Mouse (Mus musculus) embryonic facial prominence, embryonic 11.5 days (tissue): ENCODE data around the gene Htt. TPM values are rescaled to one million over a fixed set of nuclear protein-coding genes. Genes with fewer than 3 reads are reported as not detected.

Source experiments
- ATAC-seq: fragments of 200-750 bp; cut with Nextera tagmentation; replicated peaks from 2 replicates; pipeline ENCODE4 v1.8.0; 2017; ENCODE audit warnings: low read depth; ENCODE audit not compliant: insufficient number of reproducible peaks, low FRiP score, low TSS enrichment
- DNase-seq: peaks from one replicate; pipeline ENCODE4 v3.0.0-alpha.2; 2015; ENCODE audit warnings: low spot score
- H3K27ac ChIP-seq: fragments of 300-500 bp; sonication (generic); replicated peaks from 2 replicates; pipeline ENCODE4 v1.5.1; 2014; ENCODE audit warnings: mild to moderate bottlenecking, low read depth, low read length, control low read depth
- H3K27me3 ChIP-seq: fragments of 300-500 bp; sonication (generic); 2 replicates; pipeline ENCODE4 v1.6.1; 2014; ENCODE audit warnings: mild to moderate bottlenecking, low read length, moderate library complexity, mixed read lengths; ENCODE audit not compliant: control insufficient read depth, insufficient read depth
- H3K36me3 ChIP-seq: fragments of 300-500 bp; sonication (generic); replicated peaks from 2 replicates; pipeline ENCODE4 v1.6.1; 2014; ENCODE audit warnings: low read depth, mild to moderate bottlenecking, low read length, moderate library complexity, mixed read lengths; ENCODE audit not compliant: control insufficient read depth, insufficient read depth
- H3K4me1 ChIP-seq: fragments of 300-500 bp; sonication (generic); 2 replicates; pipeline ENCODE4 v1.6.1; 2014; ENCODE audit warnings: low read length, mixed read lengths; ENCODE audit not compliant: control insufficient read depth, insufficient read depth
- H3K4me2 ChIP-seq: fragments of 300-500 bp; sonication (generic); 2 replicates; pipeline ENCODE4 v1.6.1; 2014; ENCODE audit warnings: low read depth, mild to moderate bottlenecking, control low read depth, low read length, moderate library complexity
- H3K4me3 ChIP-seq: fragments of 300-500 bp; sonication (generic); 2 replicates; pipeline ENCODE4 v1.5.1; 2014; ENCODE audit warnings: low read depth, low read length, control low read depth
- H3K9ac ChIP-seq: fragments of 300-500 bp; sonication (generic); replicated peaks from 2 replicates; pipeline ENCODE4 v1.6.1; 2014; ENCODE audit warnings: mild to moderate bottlenecking, control low read depth, low read length
- H3K9me3 ChIP-seq: fragments of 300-500 bp; sonication (generic); replicated peaks from 2 replicates; pipeline ENCODE4 v1.6.1; 2016; ENCODE audit warnings: mild to moderate bottlenecking, low read length, inconsistent platforms, mixed read lengths; ENCODE audit not compliant: control insufficient read depth
- WGBS: fragments of 180-500 bp; shearing (Covaris S2); extraction: QIAGEN DNeasy Blood & Tissue Kit; methylation state at CpG from one replicate; pipeline ENCODE4 v1.1.7; 2014; 5-methylcytosine and 5-hydroxymethylcytosine counted together
- polyA plus RNA-seq: library from polyadenylated mRNA; unstranded; fragments of >200 nt; fragmentation: Nextera tagmentation; extraction: Ambion mirVana; gene quantifications from 2 replicates; pipeline ENCODE4 v1.2.1, GENCODE M21; 2014

Gene Htt
- polyA plus RNA-seq, 1 experiment from 2014 or later = 11.3 TPM

DNA sequence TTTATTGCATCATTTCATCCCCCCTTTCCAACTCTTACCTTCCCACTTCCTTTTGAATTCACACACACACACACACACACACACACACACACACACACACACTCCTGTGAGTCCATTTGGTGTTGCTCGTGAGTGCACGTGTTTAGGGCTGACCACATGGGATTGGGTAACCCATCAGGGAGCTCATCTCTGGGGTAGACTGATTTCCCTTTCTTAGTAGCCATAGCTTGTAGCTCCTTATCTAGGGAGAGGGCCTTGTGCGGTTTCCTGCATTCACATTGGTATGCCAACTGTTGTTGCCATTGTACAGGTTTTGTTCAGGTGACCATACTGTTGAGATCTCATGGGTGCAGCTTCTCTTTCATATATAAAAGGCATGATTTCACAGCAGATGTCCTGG is 181.9 kb downstream of the Htt start:
- DNase-seq = no peak
- no peak overlapping the region for H3K4me3 ChIP-seq
- no peaks in the 10 kb centered on the region for H3K9me3 ChIP-seq
- H3K27me3 ChIP-seq = no peaks in the 10 kb centered on the region
- no peak overlapping the region for H3K9ac ChIP-seq
- H3K4me2 ChIP-seq = no peak overlapping the region
- ATAC-seq = no peak
- 86% methylated on average over 3 of the region's 3 CpGs for WGBS
- H3K4me1 ChIP-seq = no peaks in the 10 kb centered on the region
- H3K27ac ChIP-seq = no peak overlapping the region
- H3K36me3 ChIP-seq = no peaks in the 10 kb centered on the region

DNA sequence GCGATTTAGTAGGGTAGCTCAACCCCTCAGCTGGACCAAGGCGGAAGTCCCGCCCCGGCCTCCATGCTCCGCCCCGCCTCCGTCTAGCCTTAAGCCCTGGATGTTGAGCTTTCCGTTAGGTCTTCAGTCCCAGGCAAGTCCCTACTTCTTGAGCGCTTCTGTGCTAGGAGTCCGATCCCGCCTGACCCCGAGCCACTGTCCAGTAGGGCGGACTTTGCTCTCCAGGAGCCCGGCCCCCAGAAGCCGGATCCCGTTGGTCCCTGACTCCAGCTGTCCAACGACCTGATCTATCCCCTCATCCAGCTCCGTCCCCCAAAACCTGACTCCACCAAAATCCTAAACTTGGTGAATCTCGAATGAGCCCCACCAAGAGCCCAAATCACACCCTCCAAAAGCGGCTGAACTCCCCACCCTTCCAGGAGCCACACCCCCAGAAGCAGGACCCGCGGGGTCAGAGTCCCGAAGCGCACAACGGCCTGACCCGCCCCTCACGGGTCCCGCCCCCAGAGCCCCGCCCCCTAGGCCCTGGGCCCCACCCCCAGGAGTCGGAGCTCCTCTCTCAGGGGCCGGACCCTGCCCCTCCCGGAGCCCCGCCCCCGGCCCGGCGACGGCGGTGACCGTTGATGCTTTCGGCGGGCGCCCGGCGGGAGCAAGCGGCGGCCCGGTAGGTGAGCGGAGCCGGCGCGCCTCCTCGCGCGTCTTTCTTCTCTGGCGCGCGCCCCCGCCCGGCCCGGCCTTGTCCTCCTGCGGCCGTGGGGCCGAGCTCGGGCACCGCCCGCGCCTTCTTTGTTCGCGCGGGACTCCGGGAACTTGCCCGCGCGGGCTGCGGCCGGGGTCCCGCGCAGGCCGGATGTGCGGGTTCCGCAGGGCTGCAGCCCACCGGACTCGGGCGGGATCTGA is 187.6 kb downstream of the Htt start, which contains the start of gene Rgs12:
Rgs12 (plus strand) TSS at position 585 of the 900 bp plus-strand sequence.
- H3K27ac ChIP-seq = peak within 1 kb of the TSS; percentile 93
- H3K4me3 ChIP-seq = peak within 1 kb of the TSS; percentile 94
- peak within 1 kb of the TSS; percentile 81 for H3K4me2 ChIP-seq
- no peaks in the 10 kb centered on the region for H3K27me3 ChIP-seq
- H3K9me3 ChIP-seq = no peaks in the 10 kb centered on the region
- under 1% methylated on average over 59 of the region's 84 CpGs for WGBS
- ATAC-seq (peak; percentile 91), DNase-seq (peak; percentile 92)
- H3K9ac ChIP-seq = peak within 1 kb of the TSS; percentile 99
- no peaks in the 10 kb centered on the region for H3K36me3 ChIP-seq
- no peaks in the 10 kb centered on the region; the same call in 1 of the 2 replicates for H3K4me1 ChIP-seq

DNA sequence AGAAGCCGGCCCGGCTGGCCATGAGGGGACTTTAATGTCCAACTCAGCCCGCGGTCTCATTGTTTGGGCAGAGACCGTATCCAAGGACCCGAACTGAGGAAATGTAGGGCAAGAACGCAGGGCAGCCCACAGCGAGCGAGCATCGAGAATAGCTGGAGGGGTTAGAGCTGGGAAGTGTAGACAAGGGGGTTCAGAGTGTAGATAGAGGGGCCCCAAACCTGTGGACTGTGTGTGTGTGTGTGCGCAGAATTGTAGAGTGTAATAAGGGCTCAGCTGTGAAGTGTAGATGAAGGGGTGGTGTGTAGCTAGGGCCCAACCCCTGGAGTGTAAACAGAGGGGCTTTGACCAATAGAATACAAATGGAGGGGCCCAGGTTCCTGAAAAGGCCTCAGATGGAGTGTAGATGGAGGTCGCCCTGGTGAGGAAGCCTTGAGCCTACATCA is 188.2 kb downstream of the Htt start:
- WGBS = under 1% methylated on average over 12 of the region's 12 CpGs
- peak overlapping the region; percentile 81 for H3K4me2 ChIP-seq
- H3K9me3 ChIP-seq = no peaks in the 10 kb centered on the region
- peak overlapping the region; percentile 93 for H3K27ac ChIP-seq
- ATAC-seq (peak; percentile 74), DNase-seq (peak; percentile 52)
- H3K27me3 ChIP-seq = no peaks in the 10 kb centered on the region
- peak overlapping the region; percentile 94 for H3K4me3 ChIP-seq
- H3K36me3 ChIP-seq = no peaks in the 10 kb centered on the region
- no peaks in the 10 kb centered on the region; the same call in 1 of the 2 replicates for H3K4me1 ChIP-seq
- peak overlapping the region; percentile 99 for H3K9ac ChIP-seq

DNA sequence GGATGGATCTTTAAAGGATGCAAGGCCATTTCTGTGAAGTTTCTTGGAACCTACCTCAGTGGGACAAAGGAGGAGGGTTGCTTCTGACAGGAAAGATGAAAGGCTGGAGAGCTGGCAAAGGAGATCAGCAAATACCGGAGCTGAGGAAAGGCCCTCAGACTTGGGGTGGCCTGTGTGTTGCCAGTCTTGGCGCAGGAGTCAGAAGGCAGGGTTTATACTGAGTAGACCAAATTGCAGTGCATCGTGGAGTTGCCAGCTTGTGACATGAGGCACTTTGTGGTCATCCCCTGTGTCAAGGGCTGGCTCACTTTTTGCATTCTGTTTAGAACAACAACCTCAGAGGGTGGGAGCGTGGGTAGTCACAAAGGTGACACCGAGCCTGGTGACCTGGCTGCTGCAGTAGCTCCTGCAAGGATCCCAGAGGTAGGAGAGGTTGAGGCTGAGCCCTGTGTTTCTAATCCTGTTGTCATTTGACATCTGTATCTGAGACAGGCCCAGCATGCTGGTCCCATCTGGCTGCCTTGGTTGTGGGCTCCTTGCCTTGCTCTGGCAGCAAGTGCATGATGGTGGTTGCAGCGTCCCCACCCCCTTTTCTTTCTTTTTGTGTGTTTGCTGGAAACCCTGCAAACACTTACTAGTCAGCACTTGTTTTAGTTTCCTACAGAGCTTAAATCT is 189.1 kb downstream of the Htt start:
- Histone ChIP-seq H3K9me3 (no peaks in the 10 kb centered on the region), H3K27ac (no peak overlapping the region; the same call in 1 of the 2 replicates), H3K9ac (peak overlapping the region; percentile 99), H3K4me1 (no peaks in the 10 kb centered on the region; the same call in 1 of the 2 replicates), H3K4me3 (peak overlapping the region; percentile 94), H3K36me3 (no peaks in the 10 kb centered on the region), H3K4me2 (peak overlapping the region; percentile 81), H3K27me3 (no peaks in the 10 kb centered on the region)
- 78% methylated on average over 6 of the region's 6 CpGs for WGBS
- no peak for DNase-seq
- no peak for ATAC-seq

DNA sequence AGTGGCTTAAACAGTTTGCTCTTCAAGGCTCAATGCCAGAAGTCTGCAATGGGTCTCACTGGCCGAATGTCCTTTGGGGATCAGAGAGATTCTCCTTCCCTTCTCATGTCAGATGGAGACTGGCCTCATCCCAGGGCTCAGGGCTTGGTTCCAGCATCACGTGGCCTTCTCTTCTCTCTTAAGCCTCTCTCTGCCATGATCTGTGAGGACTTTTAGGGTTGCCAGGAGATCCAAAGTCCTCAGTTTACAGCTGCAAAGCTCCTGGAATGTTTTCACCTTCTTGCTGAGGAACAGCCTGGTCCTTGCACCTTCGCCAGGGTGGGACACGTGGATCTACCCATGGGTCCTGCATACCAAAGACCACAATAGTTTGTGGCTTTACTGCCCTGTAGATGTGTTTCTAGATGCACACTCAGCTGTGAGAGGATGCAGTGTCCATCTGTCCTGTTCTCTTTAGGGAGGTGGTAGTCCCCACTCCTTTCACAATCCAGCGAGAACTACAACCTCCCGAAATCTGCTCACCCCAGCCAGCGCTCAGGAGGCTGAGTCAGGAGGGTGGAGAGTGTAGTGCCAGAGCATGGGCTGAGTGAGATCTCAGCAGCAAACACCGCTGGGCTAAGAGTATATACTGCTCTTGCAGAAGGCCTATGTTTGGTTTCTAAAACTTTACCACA is 189.8 kb downstream of the Htt start:
- Histone ChIP-seq H3K4me1 (no peaks in the 10 kb centered on the region; the same call in 1 of the 2 replicates), H3K36me3 (no peaks in the 10 kb centered on the region), H3K27ac (no peak overlapping the region), H3K27me3 (no peaks in the 10 kb centered on the region), H3K9me3 (no peaks in the 10 kb centered on the region), H3K4me2 (peak overlapping the region; percentile 10; the same call in 1 of the 2 replicates), H3K4me3 (no peak overlapping the region), H3K9ac (no peak overlapping the region)
- WGBS = 93% methylated on average over 8 of the region's 8 CpGs
- no peak for DNase-seq
- ATAC-seq = no peak

DNA sequence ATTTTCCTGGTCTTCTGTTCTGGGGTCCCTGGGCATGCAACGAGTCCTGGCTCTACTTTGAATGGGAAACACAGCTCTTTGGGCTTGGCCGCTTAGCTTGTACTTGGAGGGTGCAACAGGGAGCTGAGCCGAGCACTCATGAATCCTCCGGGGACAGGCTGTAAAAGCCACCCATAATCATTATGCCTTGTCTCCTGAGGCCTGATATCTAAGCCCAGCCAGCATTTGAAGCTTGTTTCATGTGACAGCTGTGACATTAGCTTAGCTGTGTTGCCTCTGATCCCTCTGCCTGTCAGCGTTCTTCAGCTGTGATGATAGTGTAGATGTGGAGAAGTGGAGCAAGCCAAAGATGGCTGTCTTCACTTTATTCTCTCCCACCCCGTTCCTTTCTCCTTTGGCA is 193.0 kb downstream of the Htt start:
- Histone ChIP-seq H3K9ac (no peak overlapping the region; the same call in 1 of the 2 replicates), H3K4me1 (no peaks in the 10 kb centered on the region), H3K4me3 (no peak overlapping the region), H3K27me3 (no peaks in the 10 kb centered on the region), H3K9me3 (no peaks in the 10 kb centered on the region), H3K36me3 (no peaks in the 10 kb centered on the region), H3K27ac (no peak overlapping the region), H3K4me2 (no peak overlapping the region)
- WGBS = 79% methylated on average over 6 of the region's 6 CpGs
- no peak for ATAC-seq
- DNase-seq = no peak

DNA sequence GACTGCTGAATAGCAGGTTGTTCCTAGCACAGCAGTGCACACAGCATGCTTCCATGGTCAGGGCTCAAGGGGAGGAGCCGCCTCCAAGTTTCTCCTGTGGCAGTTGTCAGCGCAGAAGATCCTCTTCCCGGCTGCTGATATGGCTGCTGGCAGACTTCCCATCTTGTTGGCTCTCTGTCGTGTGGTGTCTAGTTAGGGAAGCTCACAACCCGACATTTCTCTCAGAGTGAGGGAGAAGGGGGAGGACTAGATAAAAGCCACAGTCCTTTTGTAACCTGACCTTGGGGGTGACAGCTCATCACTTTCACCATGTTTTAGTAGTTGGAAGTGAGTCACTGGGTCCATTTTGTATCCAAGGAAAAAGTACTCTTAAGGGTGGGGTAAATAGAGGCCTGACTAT is 194.1 kb downstream of the Htt start:
- Histone ChIP-seq H3K36me3 (no peaks in the 10 kb centered on the region), H3K9ac (no peak overlapping the region), H3K9me3 (no peaks in the 10 kb centered on the region), H3K27ac (no peak overlapping the region), H3K4me3 (no peak overlapping the region), H3K27me3 (no peaks in the 10 kb centered on the region), H3K4me1 (no peaks in the 10 kb centered on the region), H3K4me2 (no peak overlapping the region)
- DNase-seq = no peak
- WGBS = 80% methylated on average over 5 of the region's 5 CpGs
- ATAC-seq = no peak
